Mouse (Mus musculus) E14TG2a.4 (cell line): Measurements from ENCODE around the gene Ccsap.

ENCODE experiments used
- CTCF ChIP-seq: conservative IDR thresholded peaks from 2 replicates; pipeline ENCODE4 v1.5.1; 2014; ENCODE audit warnings: low read length
- NANOG ChIP-seq: IDR thresholded peaks from 2 replicates; pipeline ENCODE4 v1.6.1; 2014; ENCODE audit warnings: borderline replicate concordance, low read length, mixed read lengths

DNA sequence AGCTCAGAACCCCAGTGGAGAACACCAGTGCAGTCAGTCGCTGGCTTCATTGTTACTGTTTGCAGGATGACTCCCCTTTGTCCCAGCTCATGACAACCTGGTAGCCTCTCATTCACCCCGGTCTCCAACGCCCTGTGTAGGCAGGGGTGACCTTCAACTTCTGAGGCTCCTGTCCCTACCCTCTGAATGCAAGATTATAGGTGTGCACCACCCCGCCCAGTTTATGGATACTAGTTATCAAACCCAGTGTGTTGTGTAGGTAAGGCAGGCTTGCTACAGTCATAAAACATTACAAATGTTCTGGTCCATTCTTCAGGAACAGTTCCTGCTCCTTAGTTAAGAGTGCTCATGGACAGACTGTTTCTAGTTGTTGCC lies 46.1 kb downstream of the Ccsap start:
- TF ChIP-seq CTCF = no peak
- TF ChIP-seq NANOG = no peak
